Mouse (Mus musculus) lung, postnatal 0 days (tissue): Measurements from ENCODE around the gene Iqgap2. TPM values are rescaled to one million over a fixed set of nuclear protein-coding genes. Genes with fewer than 3 reads are reported as not detected.
A peak's percentile ranks its signal among the peaks of the same experiment; 100 is the strongest.

Experiments
- ATAC-seq: fragments of 200-750 bp; cut with Nextera tagmentation; 2 replicates; pipeline ENCODE4 v1.8.0; 2017; ENCODE audit warnings: moderate library complexity
- DNase-seq: peaks from one replicate; pipeline ENCODE4 v3.0.0-alpha.2; 2016; ENCODE audit warnings: low spot score
- H3K27ac ChIP-seq: fragments of 300-500 bp; sonication (generic); 2 replicates; pipeline ENCODE4 v1.5.1; 2014; ENCODE audit warnings: antibody characterized with exemption, mild to moderate bottlenecking, low read length, mixed read lengths
- H3K27me3 ChIP-seq: fragments of 300-500 bp; sonication (generic); replicated peaks from 2 replicates; pipeline ENCODE4 v1.6.1; 2014; ENCODE audit warnings: low read length, mixed read lengths; ENCODE audit not compliant: insufficient read depth
- H3K36me3 ChIP-seq: fragments of 300-500 bp; sonication (generic); 2 replicates; pipeline ENCODE4 v1.6.1; 2014; ENCODE audit warnings: low read length, mixed read lengths; ENCODE audit not compliant: insufficient read depth
- H3K4me1 ChIP-seq: fragments of 300-500 bp; sonication (generic); 2 replicates; pipeline ENCODE4 v1.6.1; 2014; ENCODE audit warnings: antibody characterized with exemption, low read depth, low read length, mixed read lengths; ENCODE audit not compliant: insufficient read depth
- H3K4me2 ChIP-seq: fragments of 300-500 bp; sonication (generic); replicated peaks from 2 replicates; pipeline ENCODE4 v1.6.1; 2014; ENCODE audit warnings: low read depth, mild to moderate bottlenecking, low read length, moderate library complexity, mixed read lengths
- H3K4me3 ChIP-seq: fragments of 300-500 bp; sonication (generic); 2 replicates; pipeline ENCODE4 v1.5.1; 2014; ENCODE audit warnings: low read depth, low read length
- H3K9ac ChIP-seq: fragments of 300-500 bp; sonication (generic); replicated peaks from 2 replicates; pipeline ENCODE4 v1.6.1; 2014; ENCODE audit warnings: low read depth, mild to moderate bottlenecking
- H3K9me3 ChIP-seq: fragments of 300-500 bp; sonication (generic); 2 replicates; pipeline ENCODE4 v1.6.1; 2016; ENCODE audit warnings: low read length, mixed read lengths
- CTCF ChIP-seq: IDR thresholded peaks from 2 replicates; pipeline ENCODE4 v1.5.1; 2016; ENCODE audit warnings: antibody characterized with exemption, mild to moderate bottlenecking
- EP300 ChIP-seq: IDR thresholded peaks from 2 replicates; pipeline ENCODE4 v1.6.1; 2016; ENCODE audit warnings: antibody characterized with exemption, mild to moderate bottlenecking, control low read depth
- WGBS: fragments of 180-500 bp; shearing (Covaris S2); extraction: QIAGEN DNeasy Blood & Tissue Kit; methylation state at CpG from one replicate; pipeline ENCODE4 v1.1.7; 2014; 5-methylcytosine and 5-hydroxymethylcytosine counted together
- polyA plus RNA-seq: library from polyadenylated mRNA; unstranded; fragments of >200 nt; fragmentation: Nextera tagmentation; extraction: Ambion mirVana; gene quantifications from 2 replicates; pipeline ENCODE4 v1.2.1, GENCODE M21; 2015

Iqgap2 gene
- polyA plus RNA-seq, 1 experiment from 2014 or later = 2.7 TPM

DNA sequence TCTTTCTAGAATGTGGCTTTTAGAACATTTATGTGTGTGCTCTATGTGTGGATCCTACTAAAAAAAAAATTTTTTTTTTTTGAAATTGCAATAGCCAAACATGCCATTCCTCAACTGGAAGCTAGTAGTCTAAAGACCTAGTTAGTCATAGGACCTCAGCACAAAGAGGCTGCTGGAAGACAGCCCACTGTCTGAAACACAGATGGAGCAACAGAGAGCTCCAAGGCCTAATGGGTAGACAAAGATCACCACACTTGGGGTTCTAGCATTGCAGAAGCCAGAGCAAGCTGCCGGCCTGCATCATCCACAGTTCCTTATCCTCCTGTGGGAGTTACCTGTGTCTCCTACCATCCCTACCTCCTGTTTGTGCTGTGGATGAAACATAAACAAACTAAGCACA lies 251.3 kb downstream of the Iqgap2 start:
- ATAC-seq (no peak), DNase-seq (peak; percentile 49)
- Histone ChIP-seq H3K4me1 (peaks cover 8% of the 10 kb centered on the region; the same call in 1 of the 2 replicates), H3K36me3 (no peaks in the 10 kb centered on the region), H3K27ac (peak overlapping the region; percentile 43; the same call in 1 of the 2 replicates), H3K27me3 (no peaks in the 10 kb centered on the region), H3K9ac (no peak overlapping the region), H3K4me2 (no peak overlapping the region), H3K4me3 (no peak overlapping the region), H3K9me3 (no peaks in the 10 kb centered on the region)
- TF ChIP-seq CTCF = no peak
- no peak for TF ChIP-seq EP300
- WGBS = 81% methylated on average over 1 of the region's 1 CpGs

DNA sequence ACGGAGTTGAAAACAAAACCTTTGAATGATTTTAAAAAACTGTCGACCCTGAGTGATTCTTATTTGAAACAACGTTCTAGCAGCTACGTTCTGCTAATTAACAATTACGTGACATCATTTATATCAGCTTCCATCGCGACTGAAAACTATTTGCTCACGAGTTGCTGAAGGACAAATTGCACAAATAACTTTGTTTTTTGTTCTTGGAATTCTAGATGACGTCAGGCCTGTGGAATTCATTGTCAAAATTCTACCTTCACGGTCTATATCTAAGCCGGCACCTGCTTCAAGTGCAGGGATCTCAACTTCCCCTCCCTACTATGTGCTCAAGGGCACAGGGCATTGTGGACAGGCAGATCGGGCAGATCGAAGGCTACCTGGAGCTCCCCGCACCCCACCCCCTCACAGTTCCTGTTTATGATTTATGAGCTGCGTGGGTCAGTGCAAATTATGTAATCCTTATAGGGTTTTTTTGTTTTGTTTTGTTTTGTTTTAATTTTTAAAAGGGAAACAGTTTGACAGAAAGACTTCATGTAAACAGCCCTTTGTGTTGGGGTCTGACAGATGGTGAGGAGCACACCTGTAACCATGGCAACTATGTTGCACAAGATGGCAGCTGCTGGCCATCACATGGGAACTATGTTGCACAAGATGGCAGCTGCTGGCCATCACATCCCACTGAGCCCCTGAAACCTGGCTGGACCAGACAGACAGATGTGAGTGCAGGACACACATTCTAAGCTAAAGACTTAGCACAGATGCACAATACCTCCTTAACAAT lies 252.2 kb downstream of the Iqgap2 start:
- peaks cover 8% of the 10 kb centered on the region; the same call in 1 of the 2 replicates for H3K4me1 ChIP-seq
- peak overlapping the region; percentile 22; the same call in 1 of the 2 replicates for H3K4me2 ChIP-seq
- H3K27me3 ChIP-seq = no peaks in the 10 kb centered on the region
- no peak overlapping the region for H3K9ac ChIP-seq
- no peaks in the 10 kb centered on the region for H3K9me3 ChIP-seq
- ATAC-seq (peak; percentile 82), DNase-seq (peak; percentile 84)
- no peaks in the 10 kb centered on the region for H3K36me3 ChIP-seq
- WGBS = 35% methylated on average over 15 of the region's 15 CpGs
- no peak overlapping the region for H3K4me3 ChIP-seq
- peak overlapping the region; percentile 57 for H3K27ac ChIP-seq
- no peak for TF ChIP-seq CTCF
- peak; percentile 53; the same call in 1 of the 2 replicates for TF ChIP-seq EP300

DNA sequence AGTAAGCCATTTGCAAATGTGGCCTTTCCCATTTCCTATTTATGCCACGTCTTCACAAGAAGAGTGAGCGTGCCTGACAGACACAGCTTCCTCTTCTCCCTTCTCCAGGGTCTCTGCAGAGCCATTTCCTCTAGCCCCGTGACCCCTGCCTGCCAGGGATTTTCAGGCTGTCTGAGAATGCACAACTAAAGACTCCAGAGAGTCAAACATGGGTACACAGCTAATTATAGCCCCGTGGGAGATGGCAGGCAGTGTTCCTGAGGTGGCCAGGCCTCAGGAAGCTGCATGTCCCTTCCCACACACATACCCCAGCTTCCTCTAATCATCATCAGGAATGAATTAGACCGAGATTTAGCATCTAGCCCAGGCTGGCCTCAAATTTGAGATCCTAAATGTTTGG lies 252.8 kb downstream of the Iqgap2 start:
- no peaks in the 10 kb centered on the region for H3K9me3 ChIP-seq
- H3K27me3 ChIP-seq = no peaks in the 10 kb centered on the region
- ATAC-seq (peak; percentile 53), DNase-seq (peak; percentile 61)
- no peak overlapping the region for H3K4me3 ChIP-seq
- no peak overlapping the region for H3K9ac ChIP-seq
- no peaks in the 10 kb centered on the region for H3K36me3 ChIP-seq
- WGBS = 31% methylated on average over 5 of the region's 5 CpGs
- H3K27ac ChIP-seq = peak overlapping the region; percentile 57
- H3K4me2 ChIP-seq = no peak overlapping the region
- H3K4me1 ChIP-seq = peaks cover 8% of the 10 kb centered on the region; the same call in 1 of the 2 replicates
- no peak for TF ChIP-seq CTCF
- TF ChIP-seq EP300 = no peak

DNA sequence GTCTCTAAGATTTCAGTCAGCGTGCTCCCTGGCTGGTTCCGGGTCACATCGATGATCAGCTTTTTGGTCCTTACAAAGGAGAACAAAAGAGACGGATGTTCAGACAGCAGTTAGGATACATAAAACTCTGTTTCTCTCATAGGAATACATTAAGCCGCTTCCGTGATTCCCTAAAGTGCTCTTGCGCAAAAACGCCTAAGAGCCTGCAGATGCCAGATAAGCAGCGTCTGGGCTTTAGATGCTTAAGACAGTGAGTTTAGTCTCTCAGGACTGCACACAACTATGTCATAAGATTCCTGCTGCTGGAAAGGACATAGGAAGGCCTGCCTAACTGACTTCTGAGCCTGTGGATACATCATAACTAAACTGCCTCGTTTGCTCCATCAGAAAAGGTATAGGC lies 254.0 kb downstream of the Iqgap2 start:
- no peak overlapping the region for H3K9ac ChIP-seq
- no peak overlapping the region for H3K4me3 ChIP-seq
- no peaks in the 10 kb centered on the region for H3K27me3 ChIP-seq
- peaks cover 11% of the 10 kb centered on the region; the same call in 1 of the 2 replicates for H3K4me1 ChIP-seq
- no peak for TF ChIP-seq CTCF
- no peak for TF ChIP-seq EP300
- no peaks in the 10 kb centered on the region for H3K36me3 ChIP-seq
- H3K27ac ChIP-seq = peak overlapping the region; percentile 20; the same call in 1 of the 2 replicates
- DNase-seq (no peak), ATAC-seq (no peak)
- no peaks in the 10 kb centered on the region for H3K9me3 ChIP-seq
- H3K4me2 ChIP-seq = no peak overlapping the region
- WGBS = 68% methylated on average over 10 of the region's 10 CpGs

DNA sequence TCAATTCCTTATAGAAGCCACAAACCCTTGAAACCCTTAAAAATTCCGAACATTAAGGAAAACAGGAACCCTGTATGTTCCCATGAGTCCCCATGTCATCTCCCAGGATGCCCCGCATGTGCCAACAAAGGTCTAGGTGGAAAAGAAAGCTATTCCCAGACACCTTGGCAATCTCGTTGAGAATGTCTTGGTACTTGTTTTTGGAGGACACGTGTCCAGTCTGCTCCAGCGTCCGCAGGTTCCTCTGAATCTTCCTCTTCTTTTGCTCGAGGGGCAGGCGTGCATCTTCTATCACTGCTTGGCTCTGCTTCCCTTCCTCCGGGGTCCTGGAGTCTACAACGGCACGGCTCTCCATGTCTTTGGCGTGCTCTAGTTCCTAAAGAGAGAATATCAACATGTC lies 256.4 kb downstream of the Iqgap2 start:
- Histone ChIP-seq H3K4me3 (no peak overlapping the region), H3K36me3 (no peaks in the 10 kb centered on the region), H3K4me2 (no peak overlapping the region), H3K4me1 (peaks cover 11% of the 10 kb centered on the region; the same call in 1 of the 2 replicates), H3K27me3 (no peaks in the 10 kb centered on the region), H3K9me3 (no peaks in the 10 kb centered on the region), H3K27ac (no peak overlapping the region), H3K9ac (no peak overlapping the region)
- TF ChIP-seq EP300 (no peak), CTCF (no peak)
- WGBS = 84% methylated on average over 12 of the region's 12 CpGs
- DNase-seq (no peak), ATAC-seq (no peak)

DNA sequence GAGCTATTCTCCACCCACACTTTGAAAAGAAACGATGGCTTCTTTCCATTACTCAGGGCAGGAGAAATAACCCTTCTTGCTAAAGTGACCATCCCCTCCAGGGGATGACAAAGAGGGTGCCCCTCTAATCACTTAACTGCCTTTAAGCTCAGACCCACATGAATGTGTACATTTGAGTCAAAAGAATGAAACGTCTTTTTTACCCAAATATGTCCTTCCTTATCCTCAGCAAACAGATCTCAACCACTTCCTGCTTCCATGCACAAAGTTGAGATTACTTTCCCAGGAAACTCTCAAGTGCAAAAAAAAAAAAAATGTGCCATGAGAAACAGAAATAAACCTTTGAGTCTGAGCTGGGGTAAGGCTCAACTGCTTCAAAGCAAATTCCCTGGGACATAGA lies 257.3 kb downstream of the Iqgap2 start:
- DNase-seq = no peak
- ATAC-seq = 0 out of 2 replicates have a peak, but pooled peaks have one; percentile 11
- Histone ChIP-seq H3K4me1 (peaks cover 7% of the 10 kb centered on the region; the same call in 1 of the 2 replicates), H3K27ac (peak overlapping the region; percentile 39), H3K36me3 (no peaks in the 10 kb centered on the region), H3K4me2 (no peak overlapping the region), H3K4me3 (no peak overlapping the region), H3K9ac (no peak overlapping the region), H3K27me3 (no peaks in the 10 kb centered on the region), H3K9me3 (no peaks in the 10 kb centered on the region)
- WGBS = 0% methylated on average over 2 of the region's 2 CpGs
- TF ChIP-seq CTCF = no peak
- no peak for TF ChIP-seq EP300
